Mouse (Mus musculus): Measurements from ENCODE around the gene Tmem256. TPM values are rescaled to one million over a fixed set of nuclear protein-coding genes. Genes with fewer than 3 reads are reported as not detected.

Gene Tmem256
- polyA plus RNA-seq, 1 experiment from 2014 or later = 379 TPM

GRCm38 (mm10) chr11:69806378-69806777 is 31.9 kb upstream of the Tmem256 start:
- Histone ChIP-seq H3K27me3 (replicated peaks; ENCODE audit: control insufficient read depth, insufficient read depth, low read length) (peaks cover 21% of the 10 kb centered on the region), H3K4me1 (ENCODE audit: control insufficient read depth, insufficient read depth, low read depth, low read length) (peaks cover 32% of the 10 kb centered on the region), H3K4me2 (ENCODE audit: low read length) (no peak overlapping the region), H3K9ac (ENCODE audit: low read depth, low read length) (no peak overlapping the region), H3K4me3 (ENCODE audit: low read length) (no peak overlapping the region), H3K36me3 (ENCODE audit: control insufficient read depth, insufficient read depth, low read length) (no peaks in the 10 kb centered on the region), H3K9me3 (ENCODE audit: control insufficient read depth, low read length) (no peaks in the 10 kb centered on the region), H3K27ac (ENCODE audit: low read depth, low read length) (no peak overlapping the region)
- no peak for ATAC-seq
- WGBS = 79% methylated on average over 4 of the region's 4 CpGs

- H3K27me3 ChIP-seq (replicated peaks; ENCODE audit: control insufficient read depth, insufficient read depth, low read length) = peaks cover 21% of the 10 kb centered on the region
Observed at GRCm38 (mm10) chr11:69807641-69808040, 30.7 kb upstream of the Tmem256 start.

GRCm38 (mm10) chr11:69810280-69810679 is 28.0 kb upstream of the Tmem256 start:
- ATAC-seq = no peak
- Histone ChIP-seq H3K9me3 (ENCODE audit: control insufficient read depth, low read length) (no peaks in the 10 kb centered on the region), H3K9ac (ENCODE audit: low read depth, low read length) (no peak overlapping the region)

More at GRCm38 (mm10) chr11:69807641-69808040, 30.7 kb upstream of the Tmem256 start:
- Histone ChIP-seq H3K4me1 (ENCODE audit: control insufficient read depth, insufficient read depth, low read depth, low read length) (peaks cover 21% of the 10 kb centered on the region), H3K4me3 (ENCODE audit: low read length) (no peak overlapping the region), H3K36me3 (ENCODE audit: control insufficient read depth, insufficient read depth, low read length) (no peaks in the 10 kb centered on the region), H3K4me2 (ENCODE audit: low read length) (no peak overlapping the region), H3K9me3 (ENCODE audit: control insufficient read depth, low read length) (no peaks in the 10 kb centered on the region), H3K9ac (ENCODE audit: low read depth, low read length) (no peak overlapping the region), H3K27ac (ENCODE audit: low read depth, low read length) (no peak overlapping the region)
- no peak for ATAC-seq
- WGBS = 91% methylated on average over 2 of the region's 2 CpGs

GRCm38 (mm10) chr11:69815155-69815554 is 23.2 kb upstream of the Tmem256 start, which contains the start of gene Gm39566:
Gm39566 (minus strand) TSS chr11:69815298.
- no peak within 1 kb of the TSS for H3K9ac ChIP-seq (ENCODE audit: low read depth, low read length)
- WGBS = 69% methylated on average over 10 of the region's 10 CpGs
- no peak within 1 kb of the TSS for H3K4me2 ChIP-seq (ENCODE audit: low read length)
- no peak within 1 kb of the TSS for H3K27ac ChIP-seq (ENCODE audit: low read depth, low read length)
- no peak for ATAC-seq
- peaks cover 9% of the 10 kb centered on the region for H3K9me3 ChIP-seq (ENCODE audit: control insufficient read depth, low read length)
- H3K4me3 ChIP-seq (ENCODE audit: low read length) = no peak within 1 kb of the TSS
- no peaks in the 10 kb centered on the region for H3K27me3 ChIP-seq (replicated peaks; ENCODE audit: control insufficient read depth, insufficient read depth, low read length)
- H3K36me3 ChIP-seq (ENCODE audit: control insufficient read depth, insufficient read depth, low read length) = no peaks in the 10 kb centered on the region
- H3K4me1 ChIP-seq (ENCODE audit: control insufficient read depth, insufficient read depth, low read depth, low read length) = no peaks in the 10 kb centered on the region

More at GRCm38 (mm10) chr11:69810280-69810679, 28.0 kb upstream of the Tmem256 start:
- no peak overlapping the region for H3K4me2 ChIP-seq (ENCODE audit: low read length)
- no peaks in the 10 kb centered on the region for H3K36me3 ChIP-seq (ENCODE audit: control insufficient read depth, insufficient read depth, low read length)
- no peak overlapping the region for H3K27ac ChIP-seq (ENCODE audit: low read depth, low read length)
- H3K4me1 ChIP-seq (ENCODE audit: control insufficient read depth, insufficient read depth, low read depth, low read length) = no peaks in the 10 kb centered on the region
- H3K27me3 ChIP-seq (replicated peaks; ENCODE audit: control insufficient read depth, insufficient read depth, low read length) = peaks cover 14% of the 10 kb centered on the region
- H3K4me3 ChIP-seq (ENCODE audit: low read length) = no peak overlapping the region

- no peak for ATAC-seq
- Histone ChIP-seq H3K4me1 (ENCODE audit: control insufficient read depth, insufficient read depth, low read depth, low read length) (no peaks in the 10 kb centered on the region), H3K27me3 (replicated peaks; ENCODE audit: control insufficient read depth, insufficient read depth, low read length) (no peaks in the 10 kb centered on the region), H3K9me3 (ENCODE audit: control insufficient read depth, low read length) (peaks cover 9% of the 10 kb centered on the region), H3K4me3 (ENCODE audit: low read length) (no peak overlapping the region), H3K27ac (ENCODE audit: low read depth, low read length) (no peak overlapping the region), H3K4me2 (ENCODE audit: low read length) (no peak overlapping the region), H3K36me3 (ENCODE audit: control insufficient read depth, insufficient read depth, low read length) (no peaks in the 10 kb centered on the region), H3K9ac (ENCODE audit: low read depth, low read length) (no peak overlapping the region)
- WGBS = 92% methylated on average over 12 of the region's 12 CpGs
Observed at GRCm38 (mm10) chr11:69816520-69816919, 21.8 kb upstream of the Tmem256 start.

GRCm38 (mm10) chr11:69818365-69818764 is 19.9 kb upstream of the Tmem256 start, which contains the start of gene Spem2:
Spem2 (minus strand) TSS chr11:69818465.
- Histone ChIP-seq H3K36me3 (ENCODE audit: control insufficient read depth, insufficient read depth, low read length) (no peaks in the 10 kb centered on the region), H3K9ac (ENCODE audit: low read depth, low read length) (no peak within 1 kb of the TSS), H3K27ac (ENCODE audit: low read depth, low read length) (no peak within 1 kb of the TSS), H3K4me1 (ENCODE audit: control insufficient read depth, insufficient read depth, low read depth, low read length) (no peaks in the 10 kb centered on the region), H3K9me3 (ENCODE audit: control insufficient read depth, low read length) (peaks cover 9% of the 10 kb centered on the region), H3K27me3 (replicated peaks; ENCODE audit: control insufficient read depth, insufficient read depth, low read length) (no peaks in the 10 kb centered on the region), H3K4me2 (ENCODE audit: low read length) (no peak within 1 kb of the TSS), H3K4me3 (ENCODE audit: low read length) (no peak within 1 kb of the TSS)
- 75% methylated on average over 2 of the region's 2 CpGs for WGBS
- no peak for ATAC-seq

- Histone ChIP-seq H3K4me1 (ENCODE audit: control insufficient read depth, insufficient read depth, low read depth, low read length) (no peaks in the 10 kb centered on the region), H3K27ac (ENCODE audit: low read depth, low read length) (no peak overlapping the region), H3K36me3 (ENCODE audit: control insufficient read depth, insufficient read depth, low read length) (no peaks in the 10 kb centered on the region), H3K4me3 (ENCODE audit: low read length) (no peak overlapping the region), H3K27me3 (replicated peaks; ENCODE audit: control insufficient read depth, insufficient read depth, low read length) (no peaks in the 10 kb centered on the region), H3K9ac (ENCODE audit: low read depth, low read length) (no peak overlapping the region), H3K9me3 (ENCODE audit: control insufficient read depth, low read length) (peaks cover 9% of the 10 kb centered on the region), H3K4me2 (ENCODE audit: low read length) (no peak overlapping the region)
- no peak for ATAC-seq
- WGBS = 92% methylated on average over 8 of the region's 8 CpGs
Observed at GRCm38 (mm10) chr11:69818871-69819270, 19.4 kb upstream of the Tmem256 start.

- no peak for ATAC-seq
- no peak within 1 kb of the TSS for H3K4me3 ChIP-seq (ENCODE audit: low read length)
- H3K27ac ChIP-seq (ENCODE audit: low read depth, low read length) = no peak within 1 kb of the TSS
- H3K4me2 ChIP-seq (ENCODE audit: low read length) = no peak within 1 kb of the TSS
- WGBS = 94% methylated on average over 3 of the region's 3 CpGs
- H3K4me1 ChIP-seq (ENCODE audit: control insufficient read depth, insufficient read depth, low read depth, low read length) = no peaks in the 10 kb centered on the region
- H3K36me3 ChIP-seq (ENCODE audit: control insufficient read depth, insufficient read depth, low read length) = peaks cover 24% of the 10 kb centered on the region
- no peak within 1 kb of the TSS for H3K9ac ChIP-seq (ENCODE audit: low read depth, low read length)
- peaks cover 6% of the 10 kb centered on the region for H3K9me3 ChIP-seq (ENCODE audit: control insufficient read depth, low read length)
- no peaks in the 10 kb centered on the region for H3K27me3 ChIP-seq (replicated peaks; ENCODE audit: control insufficient read depth, insufficient read depth, low read length)
Observed at GRCm38 (mm10) chr11:69822080-69822479, 16.2 kb upstream of the Tmem256 start, which contains the start of gene Spem1. Spem1 (minus strand) TSS chr11:69822180.

GRCm38 (mm10) chr11:69823456-69823855 is 14.9 kb upstream of the Tmem256 start:
- Histone ChIP-seq H3K27ac (ENCODE audit: low read depth, low read length) (no peak overlapping the region), H3K4me1 (ENCODE audit: control insufficient read depth, insufficient read depth, low read depth, low read length) (no peaks in the 10 kb centered on the region), H3K9ac (ENCODE audit: low read depth, low read length) (no peak overlapping the region), H3K36me3 (ENCODE audit: control insufficient read depth, insufficient read depth, low read length) (peaks cover 36% of the 10 kb centered on the region), H3K9me3 (ENCODE audit: control insufficient read depth, low read length) (no peaks in the 10 kb centered on the region), H3K4me3 (ENCODE audit: low read length) (no peak overlapping the region), H3K4me2 (ENCODE audit: low read length) (no peak overlapping the region), H3K27me3 (replicated peaks; ENCODE audit: control insufficient read depth, insufficient read depth, low read length) (no peaks in the 10 kb centered on the region)
- WGBS = 59% methylated on average over 2 of the region's 2 CpGs
- ATAC-seq = no peak

- Histone ChIP-seq H3K4me3 (ENCODE audit: low read length) (no peak overlapping the region), H3K9ac (ENCODE audit: low read depth, low read length) (no peak overlapping the region), H3K27me3 (replicated peaks; ENCODE audit: control insufficient read depth, insufficient read depth, low read length) (no peaks in the 10 kb centered on the region), H3K9me3 (ENCODE audit: control insufficient read depth, low read length) (no peaks in the 10 kb centered on the region), H3K4me1 (ENCODE audit: control insufficient read depth, insufficient read depth, low read depth, low read length) (peaks cover 8% of the 10 kb centered on the region), H3K36me3 (ENCODE audit: control insufficient read depth, insufficient read depth, low read length) (peaks cover 46% of the 10 kb centered on the region), H3K27ac (ENCODE audit: low read depth, low read length) (no peak overlapping the region), H3K4me2 (ENCODE audit: low read length) (no peak overlapping the region)
- ATAC-seq = no peak
- 63% methylated on average over 5 of the region's 5 CpGs for WGBS
Observed at GRCm38 (mm10) chr11:69828832-69829231, 9.5 kb upstream of the Tmem256 start.

Measured in hindbrain, embryonic 16.5 days (tissue).